Mouse (Mus musculus) left cerebral cortex, adult 11 months (tissue): ENCODE results near the gene Cphx2.
"Not testable (repeated sequence)": the region's sequence is repeated elsewhere in the genome, so short reads cannot be mapped to it uniquely, and the experiment has no call there.

ENCODE experiments used
- DNase-seq: peaks from one replicate; pipeline ENCODE4 v3.0.0; 2022; ENCODE audit warnings: low spot score

Gene Cphx2

DNA sequence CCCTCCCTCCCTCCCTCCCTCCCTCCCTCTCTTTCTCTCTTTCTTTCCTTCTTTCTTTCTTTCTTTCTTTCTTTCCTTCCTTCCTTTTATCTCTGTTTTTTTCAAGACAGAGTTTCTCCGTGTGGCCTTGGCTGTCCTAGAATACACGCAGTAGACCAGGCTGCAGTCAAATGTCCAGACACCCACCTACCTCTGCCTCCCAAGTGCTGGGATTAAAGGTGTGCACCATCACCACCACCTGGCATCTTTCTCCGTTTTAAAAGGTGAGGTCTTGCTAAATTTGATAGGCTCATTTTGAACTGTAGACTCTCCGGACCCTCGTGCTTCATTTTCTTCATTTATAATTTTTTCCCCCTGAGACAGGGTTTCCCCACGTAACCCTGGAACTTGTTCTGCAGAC, at the start of gene Cphx2:
Gene Cphx2 (plus strand): TSS at position 301 of the 400 bp plus-strand sequence.
- not testable (repeated sequence) for DNase-seq

DNA sequence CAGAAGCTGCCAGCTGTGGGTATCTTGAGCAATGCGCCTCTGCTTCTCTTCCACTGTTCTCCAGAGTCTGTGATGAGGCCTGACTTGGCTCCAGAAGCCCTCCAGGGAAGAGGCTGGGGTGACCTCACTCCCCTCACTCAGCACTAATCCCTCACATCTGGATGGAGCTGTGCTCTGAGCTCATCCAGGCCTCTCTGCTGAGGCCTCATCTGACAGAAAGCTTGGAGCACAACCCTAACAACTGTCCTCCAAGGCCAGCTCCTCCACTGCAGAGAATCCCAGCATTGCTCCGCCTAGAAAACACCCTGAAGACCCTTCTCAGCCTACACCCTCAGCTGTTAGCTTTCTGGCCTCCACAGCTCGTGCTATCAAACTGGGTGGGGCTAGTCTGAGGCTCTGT, 47.0 kb upstream of the Cphx2 start:
- not testable (repeated sequence) for DNase-seq

DNA sequence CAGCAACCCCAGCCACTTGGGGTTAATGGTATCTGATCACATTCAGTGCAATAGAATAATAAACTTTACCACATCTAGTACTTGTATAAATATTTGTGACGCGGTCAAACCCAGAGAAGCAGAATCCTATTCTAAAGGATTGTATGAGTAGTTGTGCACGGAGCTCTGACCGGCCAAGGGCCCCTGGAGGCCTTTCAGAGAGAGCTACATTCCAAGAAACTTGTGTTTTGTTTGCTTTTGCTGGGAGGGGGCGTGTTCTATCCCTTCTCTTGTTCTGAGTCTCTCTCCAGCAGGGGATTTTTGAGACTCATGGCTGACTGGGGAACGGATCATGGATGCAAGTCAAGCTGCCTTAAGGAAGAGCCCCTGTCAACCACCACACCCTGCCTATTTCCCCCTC, 45.9 kb upstream of the Cphx2 start:
- DNase-seq, result not testable (repeated sequence)

DNA sequence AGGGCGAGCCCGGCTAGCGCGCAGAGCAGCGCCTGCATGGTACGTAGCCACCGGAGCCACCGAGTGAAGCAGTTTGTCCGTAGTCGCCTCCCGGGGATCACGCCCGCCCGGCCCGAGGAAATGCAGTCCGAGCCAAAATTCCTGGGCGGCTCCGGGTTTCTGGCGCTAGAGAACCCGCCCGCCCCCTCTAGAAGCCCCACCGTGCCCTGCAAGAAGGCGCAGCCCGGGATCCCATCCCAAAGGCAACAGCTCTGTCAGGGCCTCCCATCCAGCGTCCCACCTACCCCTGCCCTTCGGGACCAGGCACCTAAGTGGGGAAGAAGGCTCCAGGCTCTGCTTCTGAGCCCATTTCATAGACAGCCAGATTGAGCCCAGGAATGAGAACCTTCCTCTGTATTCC, 38.7 kb upstream of the Cphx2 start, which contains the start of gene Gm9780:
Gene Gm9780 (minus strand): TSS at position 101 of the 400 bp plus-strand sequence.
- DNase-seq, result not testable (repeated sequence)

DNA sequence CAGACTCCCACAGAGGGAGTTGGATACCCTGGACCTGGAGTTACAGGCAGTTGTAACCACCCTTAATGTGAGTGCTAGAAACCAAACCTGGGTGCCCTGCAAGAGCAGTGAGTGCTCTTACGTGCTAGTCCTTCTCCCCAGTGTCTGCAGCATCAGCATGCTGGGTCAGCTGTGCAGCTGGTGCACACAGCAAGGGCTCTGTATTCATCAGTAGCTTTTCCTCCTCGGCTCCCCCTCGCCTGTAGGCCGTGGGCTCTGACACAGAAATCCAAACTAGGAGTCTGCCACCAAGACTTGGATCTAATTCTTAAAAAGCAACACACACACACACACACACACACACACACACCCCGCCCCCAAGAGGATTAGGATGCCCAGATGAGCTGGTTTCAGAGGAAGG, 36.3 kb upstream of the Cphx2 start:
- not testable (repeated sequence) for DNase-seq

DNA sequence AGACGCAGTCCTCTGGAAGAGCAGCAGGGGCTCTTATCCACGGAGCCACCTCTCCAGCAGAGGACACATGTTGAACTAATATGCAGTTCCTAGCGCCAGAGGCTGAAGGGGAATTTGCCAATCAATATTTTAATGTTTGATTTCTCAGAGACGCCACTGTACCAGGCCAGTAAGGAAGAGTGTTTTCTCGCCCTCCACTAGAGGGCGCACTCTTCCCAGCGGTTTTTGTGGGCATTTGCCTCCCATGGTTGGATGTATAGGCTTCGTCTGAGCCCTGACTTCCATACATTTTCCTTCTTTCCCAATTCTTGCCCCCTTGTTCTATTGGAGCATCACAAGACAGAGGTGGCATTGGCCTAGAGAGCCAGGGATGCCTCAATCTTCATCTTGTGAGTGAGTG, 34.3 kb upstream of the Cphx2 start:
- DNase-seq, result not testable (repeated sequence)

DNA sequence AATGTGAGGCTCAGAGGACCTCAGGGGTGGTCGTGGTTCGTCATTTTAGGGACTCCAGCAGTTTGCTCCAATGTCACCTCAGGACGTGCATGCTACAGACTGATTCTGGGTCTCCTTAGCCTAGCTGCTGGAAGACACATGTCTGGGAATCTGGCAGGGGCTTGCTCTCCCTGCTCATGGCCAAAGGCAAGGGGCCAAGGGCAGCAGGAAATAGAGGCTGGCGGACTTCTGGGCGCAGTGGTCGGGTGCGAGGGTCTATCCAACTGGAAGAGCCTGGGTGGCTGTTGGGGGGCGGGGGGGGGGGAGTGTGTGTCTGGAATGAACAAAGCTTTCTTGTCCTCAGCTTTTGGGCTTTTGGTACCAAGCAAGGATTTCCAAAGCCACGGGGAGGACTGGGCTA, 32.5 kb upstream of the Cphx2 start:
- not testable (repeated sequence) for DNase-seq

DNA sequence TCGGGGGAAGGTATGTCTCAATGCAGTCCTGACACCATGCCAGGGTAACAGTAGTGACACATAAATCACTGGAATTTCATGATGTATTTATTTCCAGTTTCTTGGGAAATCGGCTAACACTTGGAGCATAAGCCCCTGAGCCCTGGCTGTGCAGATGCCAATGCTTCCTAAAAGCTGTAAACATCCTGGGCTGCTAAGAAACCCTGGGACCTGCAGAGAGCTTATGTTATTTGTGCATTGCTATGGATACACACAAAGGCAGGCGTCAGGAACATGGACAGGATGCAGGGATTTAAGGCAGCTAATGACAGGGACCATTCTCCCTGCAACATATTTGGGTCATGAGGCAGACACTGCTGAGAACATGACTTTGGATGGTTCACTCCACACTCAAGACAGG, 23.1 kb upstream of the Cphx2 start:
- not testable (repeated sequence) for DNase-seq

DNA sequence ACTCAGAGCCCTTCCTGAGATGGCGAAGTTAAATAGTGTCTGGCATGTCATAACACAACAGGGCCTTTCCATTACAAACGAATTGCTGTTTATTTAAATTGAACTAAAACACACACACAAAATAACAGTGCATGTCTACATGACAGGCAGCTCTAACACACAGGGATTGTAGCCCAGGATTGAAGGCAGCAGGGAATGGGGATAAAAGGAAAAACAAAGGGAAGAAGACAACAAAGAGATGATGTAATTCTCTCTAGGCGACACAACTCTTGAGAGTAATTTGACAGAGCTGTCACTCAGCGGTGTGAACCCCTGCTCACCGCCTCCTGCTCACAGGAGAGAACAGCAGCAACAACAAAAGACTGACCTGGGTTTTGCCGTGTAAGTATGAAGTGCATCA, 22.0 kb upstream of the Cphx2 start:
- not testable (repeated sequence) for DNase-seq

DNA sequence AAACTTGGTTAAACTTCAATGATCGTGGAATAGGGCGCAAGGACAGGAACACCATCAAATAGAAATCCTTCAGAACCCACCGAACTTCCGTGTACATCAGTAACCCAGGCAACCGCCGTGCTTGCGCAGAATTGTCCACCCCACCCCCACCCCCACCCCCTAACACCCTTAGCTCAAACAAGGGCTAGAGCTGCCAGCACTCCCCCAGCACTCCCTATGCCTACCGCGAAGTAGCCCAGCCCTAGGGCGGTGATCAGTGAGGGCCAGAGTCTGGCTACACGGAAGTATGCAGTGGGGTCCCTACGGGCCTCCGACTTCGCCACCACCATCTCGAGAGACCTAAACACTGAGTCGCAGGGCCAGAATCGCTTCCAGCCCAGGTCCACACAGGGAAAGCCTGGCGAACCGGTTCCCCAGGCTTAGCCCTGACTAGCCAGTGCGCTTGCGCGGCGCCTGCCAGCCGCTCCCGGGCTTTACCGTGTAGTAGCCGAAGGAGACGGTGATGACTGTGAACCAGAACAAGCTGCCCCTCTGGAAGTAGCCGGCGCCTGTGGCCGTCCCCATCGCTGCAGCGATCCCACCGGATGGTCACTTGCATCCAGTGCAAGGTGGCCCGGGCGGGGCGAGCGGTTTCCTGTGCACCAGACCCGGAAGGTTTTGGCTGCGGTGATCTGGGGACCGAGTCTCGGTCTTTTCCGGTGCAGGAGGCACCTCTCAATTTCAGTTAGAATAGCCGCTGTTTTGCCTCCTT, 14.6 kb upstream of the Cphx2 start:
- DNase-seq, result not testable (repeated sequence)

DNA sequence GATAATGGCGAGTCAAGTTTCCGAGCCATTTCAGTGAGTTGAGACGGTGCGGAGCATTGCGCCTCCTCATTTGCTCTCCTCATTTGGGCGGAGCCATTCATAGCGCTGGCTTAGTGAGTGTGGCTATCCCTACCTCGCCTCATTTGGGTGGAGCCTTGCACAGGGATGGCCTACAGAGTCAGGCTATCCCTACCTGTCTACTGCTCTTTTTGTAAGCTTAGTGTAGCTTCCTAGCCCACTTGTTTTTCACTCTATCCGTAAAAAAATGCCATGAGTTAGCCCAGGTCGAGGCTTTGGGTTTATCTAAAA, 14.0 kb upstream of the Cphx2 start, which contains the start of gene Tmem254c:
Gene Tmem254c (minus strand): TSS at position 31 of the 309 bp plus-strand sequence.
- DNase-seq, result not testable (repeated sequence)

DNA sequence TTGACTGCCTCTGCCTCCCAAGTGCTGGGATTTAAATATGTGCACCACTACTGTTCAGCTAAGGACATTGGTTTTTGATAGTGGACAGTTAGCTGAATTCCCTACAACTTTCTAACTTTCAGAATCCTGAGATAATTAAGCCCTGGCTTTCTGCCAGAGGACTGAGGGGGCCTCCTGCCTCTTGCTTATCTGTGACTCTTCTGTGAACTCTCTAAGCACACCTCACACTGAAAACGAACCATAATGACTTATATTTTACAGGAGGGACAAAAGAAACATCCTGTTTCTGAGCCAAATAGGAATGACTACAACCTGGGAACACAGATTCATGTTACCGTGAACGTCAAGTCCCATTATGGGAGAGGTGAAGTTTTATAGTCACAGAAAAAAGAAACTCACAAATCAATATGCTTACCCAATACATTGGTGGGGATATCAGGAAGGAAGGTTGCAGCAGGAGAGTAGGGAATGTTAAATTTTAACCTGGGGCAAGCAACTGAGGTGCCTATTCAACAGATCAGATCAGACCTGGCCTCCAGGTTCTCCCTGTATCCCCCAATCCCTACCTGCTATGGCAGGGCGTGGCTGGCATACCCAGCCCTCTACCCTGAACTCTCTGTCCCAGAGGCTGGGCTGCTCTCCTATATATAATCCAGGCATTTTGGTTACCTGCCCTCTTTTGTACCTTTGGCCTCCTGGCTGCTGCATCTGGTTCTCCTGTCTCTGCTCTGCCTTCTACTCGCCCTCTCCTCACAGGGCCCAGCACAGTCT, 4.5 kb upstream of the Cphx2 start:
- not testable (repeated sequence) for DNase-seq

DNA sequence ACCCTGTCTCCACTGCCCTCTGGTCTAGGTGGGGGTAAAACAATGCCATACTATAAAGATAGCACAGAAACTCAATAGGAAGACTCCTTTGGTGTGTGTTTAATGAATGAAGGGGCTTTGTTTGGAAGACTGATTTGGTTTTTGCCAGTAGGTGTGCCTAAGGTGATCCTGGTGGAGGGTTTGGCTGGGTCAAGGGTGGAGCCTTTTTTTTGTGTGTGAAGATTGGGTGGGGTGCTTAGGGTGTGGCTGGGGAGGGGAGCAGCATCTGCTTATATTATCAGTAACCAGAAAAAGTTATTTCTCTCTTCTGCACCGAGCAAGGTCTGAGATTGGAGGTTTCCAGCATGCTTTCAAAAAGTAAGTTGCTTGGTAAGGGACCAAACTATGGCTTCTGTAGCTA, 681 bp downstream of the Cphx2 start, which contains the start of gene Cphx3:
Gene Cphx3 (plus strand): TSS at position 301 of the 400 bp plus-strand sequence.
- not testable (repeated sequence) for DNase-seq

DNA sequence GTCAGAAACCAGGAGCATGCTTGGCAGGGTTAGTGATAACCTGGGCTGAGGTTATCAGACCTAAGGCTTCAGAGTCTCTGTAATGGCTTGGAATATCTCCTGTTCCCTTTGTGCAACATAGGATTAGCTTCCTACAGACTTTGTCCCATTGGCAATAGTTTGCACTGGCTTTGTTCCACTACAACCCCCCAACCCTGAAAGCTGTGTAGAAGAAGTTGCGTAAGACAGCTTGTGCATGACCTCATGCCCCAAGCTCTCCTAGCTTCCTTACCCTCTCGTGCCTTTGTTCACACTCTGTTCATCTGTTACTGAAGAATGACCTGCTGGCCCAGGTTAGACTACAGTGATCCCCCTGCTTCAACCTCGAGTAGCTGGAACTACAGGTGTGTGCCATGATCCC, 16.3 kb downstream of the Cphx2 start:
- not testable (repeated sequence) for DNase-seq

DNA sequence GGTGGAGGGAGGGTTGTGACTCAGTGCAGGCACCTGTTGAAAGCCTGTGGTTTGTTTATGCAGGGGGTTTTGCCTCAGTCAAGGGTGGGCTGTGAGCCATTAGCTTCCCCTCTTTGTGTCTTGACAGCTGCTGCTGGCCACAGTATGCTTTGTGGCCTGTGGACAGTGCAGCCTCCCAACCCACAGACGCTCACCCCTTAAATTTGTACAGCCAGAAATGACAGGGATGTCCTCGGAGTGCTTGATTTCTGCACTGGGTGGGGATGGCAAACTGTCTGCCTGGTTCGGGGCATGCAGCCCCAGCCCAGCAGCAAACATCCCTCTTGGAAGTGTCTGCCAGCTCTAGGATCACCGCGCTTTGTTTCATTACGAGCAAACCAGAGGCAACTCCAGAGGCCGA, 36.8 kb downstream of the Cphx2 start, which contains the start of gene Duxbl2:
Gene Duxbl2 (plus strand): TSS at position 200 of the 400 bp plus-strand sequence.
- DNase-seq, result not testable (repeated sequence)

DNA sequence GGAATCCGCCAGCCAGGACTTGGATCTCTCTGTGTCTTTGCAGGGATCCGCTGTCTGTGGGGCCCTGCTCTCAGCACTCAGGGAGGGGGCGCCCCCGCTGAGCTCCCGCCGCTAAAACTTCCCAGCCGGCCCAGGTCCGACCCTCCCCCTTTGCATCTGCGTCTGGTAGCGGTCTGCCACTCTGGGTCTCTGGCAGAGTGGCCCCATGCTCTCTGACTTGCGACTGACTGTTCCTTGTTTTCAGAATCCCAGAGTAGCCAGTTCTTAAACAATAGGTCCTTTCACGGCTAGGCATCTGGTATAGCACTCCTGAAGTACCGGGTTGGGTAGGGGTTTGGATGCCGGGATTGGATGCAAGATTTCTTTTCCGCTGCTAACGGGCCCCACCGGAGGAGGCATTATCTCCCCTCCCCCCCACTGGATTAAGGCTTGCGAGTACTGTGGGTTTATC, 37.3 kb downstream of the Cphx2 start:
- DNase-seq, result not testable (repeated sequence)

DNA sequence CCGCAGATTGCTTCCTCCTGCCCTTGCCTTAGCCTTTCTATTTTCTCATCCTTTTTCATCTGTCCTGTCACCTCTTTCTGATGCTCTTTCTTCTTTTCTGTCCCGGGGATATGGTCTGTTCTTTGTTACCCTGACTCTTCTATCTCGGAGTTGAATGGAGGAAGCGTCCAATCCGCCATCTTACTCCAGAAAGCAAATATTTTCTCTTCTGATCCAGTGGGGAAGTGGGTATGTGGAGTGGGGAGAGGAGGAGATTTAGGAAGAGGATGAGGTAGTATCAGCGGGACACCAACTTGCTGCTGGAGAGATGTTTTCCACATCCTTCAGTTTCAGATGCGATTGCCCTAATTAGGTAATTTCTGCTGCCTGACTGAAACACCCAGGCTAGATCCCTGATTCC, 37.8 kb downstream of the Cphx2 start:
- not testable (repeated sequence) for DNase-seq
